Mouse (Mus musculus): ENCODE data around the gene Alox12b.

Alox12b gene

GRCm38 (mm10) chr11:69156800-69157199 is at the start of gene Alox12b:
Gene Alox12b (plus strand): TSS chr11:69156989.
- DNase-seq (ENCODE audit: low spot score in 2 of 2), result peak; percentile 30 to 38

- DNase-seq (ENCODE audit: low spot score in 2 of 2), result no peak
Observed at GRCm38 (mm10) chr11:69107676-69108075, 49.1 kb upstream of the Alox12b start.

GRCm38 (mm10) chr11:69108223-69108622 is 48.6 kb upstream of the Alox12b start:
- no peak for DNase-seq (ENCODE audit: low spot score in 2 of 2)

GRCm38 (mm10) chr11:69109032-69109900 is 47.5 kb upstream of the Alox12b start:
- DNase-seq (ENCODE audit: low spot score in 2 of 2), result no peak

- DNase-seq (ENCODE audit: low spot score in 2 of 2), result peak; percentile 76 to 80
Observed at GRCm38 (mm10) chr11:69110319-69111046, 46.3 kb upstream of the Alox12b start.

GRCm38 (mm10) chr11:69111051-69111810 is 45.6 kb upstream of the Alox12b start:
- DNase-seq (ENCODE audit: low spot score in 2 of 2), result no peak

- no peak for DNase-seq (ENCODE audit: low spot score in 2 of 2)
Observed at GRCm38 (mm10) chr11:69111865-69112264, 44.9 kb upstream of the Alox12b start.

- DNase-seq (ENCODE audit: low spot score in 2 of 2), result no peak
Observed at GRCm38 (mm10) chr11:69114018-69114417, 42.8 kb upstream of the Alox12b start.

GRCm38 (mm10) chr11:69114621-69115020 is 42.2 kb upstream of the Alox12b start:
- no peak for DNase-seq (ENCODE audit: low spot score in 2 of 2)

- no peak for DNase-seq (ENCODE audit: low spot score in 2 of 2)
Observed at GRCm38 (mm10) chr11:69116843-69117242, 39.9 kb upstream of the Alox12b start.

GRCm38 (mm10) chr11:69117737-69118695 is 38.8 kb upstream of the Alox12b start:
- no peak for DNase-seq (ENCODE audit: low spot score in 2 of 2)

GRCm38 (mm10) chr11:69118765-69119164 is 38.0 kb upstream of the Alox12b start:
- DNase-seq (ENCODE audit: low spot score in 2 of 2), result peak in 1 of 2 experiments; percentile 66

- DNase-seq (ENCODE audit: low spot score in 2 of 2), result no peak
Observed at GRCm38 (mm10) chr11:69119446-69120155, 37.2 kb upstream of the Alox12b start.

GRCm38 (mm10) chr11:69120221-69121000 is 36.4 kb upstream of the Alox12b start, which contains the start of gene Hes7:
Gene Hes7 (plus strand): TSS chr11:69120404.
- no peak for DNase-seq (ENCODE audit: low spot score in 2 of 2)

GRCm38 (mm10) chr11:69121001-69121740 is 35.6 kb upstream of the Alox12b start:
- no peak for DNase-seq (ENCODE audit: low spot score in 2 of 2)

GRCm38 (mm10) chr11:69121741-69122335 is 35.0 kb upstream of the Alox12b start:
- DNase-seq (ENCODE audit: low spot score in 2 of 2), result no peak

GRCm38 (mm10) chr11:69122336-69122951 is 34.3 kb upstream of the Alox12b start, which contains the start of gene 9130213A22Rik:
Gene 9130213A22Rik (minus strand): TSS chr11:69122589.
- DNase-seq (ENCODE audit: low spot score in 2 of 2), result peak in 1 of 2 experiments; percentile 82

Data from right cerebral cortex, postnatal 36 days (tissue).